Mouse (Mus musculus): Measurements from ENCODE around the gene Fbxo40. TPM values are rescaled to one million over a fixed set of nuclear protein-coding genes. Genes with fewer than 3 reads are reported as not detected.

The Fbxo40 gene
- polyA plus RNA-seq, 1 experiment from 2014 or later, result 0.03 TPM

- Histone ChIP-seq H3K9ac (ENCODE audit: low read depth, low read length) (no peak overlapping the region), H3K4me2 (replicated peaks; ENCODE audit: low read depth) (no peak overlapping the region), H3K27me3 (replicated peaks; ENCODE audit: control insufficient read depth, insufficient read depth, low read length) (no peaks in the 10 kb centered on the region), H3K4me3 (ENCODE audit: low read depth, low read length) (no peak overlapping the region), H3K36me3 (ENCODE audit: control insufficient read depth, insufficient read depth) (no peaks in the 10 kb centered on the region), H3K4me1 (replicated peaks; ENCODE audit: control insufficient read depth, insufficient read depth, low read length) (no peaks in the 10 kb centered on the region), H3K27ac (ENCODE audit: low read depth, low read length) (no peak overlapping the region), H3K9me3 (ENCODE audit: control insufficient read depth) (no peaks in the 10 kb centered on the region)
- WGBS, result 59% methylated on average over 4 of the region's 4 CpGs
- no peak for ATAC-seq
- TF ChIP-seq CTCF (IDR thresholded peaks at IDR 0.05; ENCODE audit: low read depth), result no peak
These were observed 39.2 kb downstream of the Fbxo40 start for GRCm38 (mm10) chr16:36951029-36951428.

DNA sequence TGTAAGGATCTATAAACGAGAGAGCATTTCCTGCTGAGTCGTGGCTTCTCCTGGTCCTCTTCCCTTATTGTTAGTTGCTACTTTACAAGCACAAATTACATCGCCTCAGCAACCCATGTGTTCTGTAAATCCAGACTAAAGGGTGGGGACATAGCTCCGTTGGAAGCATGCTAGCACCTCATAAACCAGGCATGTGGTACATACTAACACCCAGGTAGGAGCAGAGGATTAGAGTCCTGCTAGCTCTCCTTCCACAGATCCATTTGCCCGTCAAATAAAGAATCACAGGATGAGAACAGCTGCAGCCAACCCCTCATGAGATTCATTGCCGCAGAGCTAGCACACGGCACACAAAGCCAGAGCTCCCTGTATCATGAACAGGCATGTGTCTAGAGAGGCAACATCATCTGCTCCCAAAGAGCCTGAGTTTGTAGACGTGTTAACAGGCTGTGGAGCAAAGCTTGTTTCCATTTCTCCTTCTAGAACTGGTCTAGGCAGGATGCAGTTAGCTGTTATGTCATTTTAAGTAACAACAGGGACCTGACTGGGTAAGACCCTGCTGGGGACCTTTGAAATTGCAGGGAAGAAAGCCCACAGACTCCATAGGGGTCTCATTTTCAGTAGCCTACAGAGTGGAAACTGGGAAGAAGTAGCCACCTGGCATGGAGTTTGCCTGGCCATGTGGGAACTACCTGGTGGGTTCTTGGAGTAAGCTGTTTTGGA is 40.5 kb downstream of the Fbxo40 start:
- no peaks in the 10 kb centered on the region for H3K27me3 ChIP-seq (replicated peaks; ENCODE audit: control insufficient read depth, insufficient read depth, low read length)
- H3K9me3 ChIP-seq (ENCODE audit: control insufficient read depth), result no peaks in the 10 kb centered on the region
- WGBS, result 50% methylated on average over 8 of the region's 8 CpGs
- H3K27ac ChIP-seq (ENCODE audit: low read depth, low read length), result no peak overlapping the region
- H3K4me1 ChIP-seq (replicated peaks; ENCODE audit: control insufficient read depth, insufficient read depth, low read length), result no peaks in the 10 kb centered on the region
- no peak overlapping the region for H3K4me2 ChIP-seq (replicated peaks; ENCODE audit: low read depth)
- H3K9ac ChIP-seq (ENCODE audit: low read depth, low read length), result no peak overlapping the region
- H3K4me3 ChIP-seq (ENCODE audit: low read depth, low read length), result no peak overlapping the region
- H3K36me3 ChIP-seq (ENCODE audit: control insufficient read depth, insufficient read depth), result no peaks in the 10 kb centered on the region
- no peak for ATAC-seq
- no peak for TF ChIP-seq CTCF (IDR thresholded peaks at IDR 0.05; ENCODE audit: low read depth)

DNA sequence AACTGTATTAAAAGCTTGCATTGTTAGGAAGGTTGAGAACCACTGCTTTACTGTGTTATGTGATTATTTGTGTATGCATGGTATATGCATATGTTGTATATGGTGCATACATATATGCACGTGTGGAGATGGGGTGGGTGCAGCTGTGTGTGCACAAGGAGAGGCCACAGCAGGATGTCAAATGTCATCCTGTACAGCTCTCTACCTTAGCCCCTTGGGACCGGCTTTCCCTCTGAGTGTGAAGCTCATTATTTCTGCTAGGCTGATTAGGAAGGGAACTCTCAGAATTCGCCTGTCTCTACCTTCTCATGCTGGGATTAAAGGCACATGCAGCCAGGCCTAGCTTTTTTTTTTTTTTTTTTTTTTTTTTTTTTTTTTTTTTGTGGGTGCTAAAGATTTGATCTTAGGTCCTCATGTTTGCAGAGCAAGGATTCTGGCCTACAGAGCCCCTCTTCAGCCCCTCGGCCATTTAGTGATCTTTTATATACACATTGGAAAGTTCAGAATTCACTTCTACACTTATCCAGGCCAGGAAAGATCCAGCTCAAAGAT is 42.5 kb downstream of the Fbxo40 start:
- H3K4me3 ChIP-seq (ENCODE audit: low read depth, low read length), result no peak overlapping the region
- no peak overlapping the region for H3K9ac ChIP-seq (ENCODE audit: low read depth, low read length)
- H3K9me3 ChIP-seq (ENCODE audit: control insufficient read depth), result no peaks in the 10 kb centered on the region
- H3K4me1 ChIP-seq (replicated peaks; ENCODE audit: control insufficient read depth, insufficient read depth, low read length), result no peaks in the 10 kb centered on the region
- no peak for ATAC-seq
- no peaks in the 10 kb centered on the region for H3K27me3 ChIP-seq (replicated peaks; ENCODE audit: control insufficient read depth, insufficient read depth, low read length)
- H3K27ac ChIP-seq (ENCODE audit: low read depth, low read length), result no peak overlapping the region
- H3K36me3 ChIP-seq (ENCODE audit: control insufficient read depth, insufficient read depth), result no peaks in the 10 kb centered on the region
- no peak overlapping the region for H3K4me2 ChIP-seq (replicated peaks; ENCODE audit: low read depth)
- TF ChIP-seq CTCF (IDR thresholded peaks at IDR 0.05; ENCODE audit: low read depth), result no peak
- WGBS, result 73% methylated on average over 4 of the region's 4 CpGs

- WGBS, result 82% methylated on average over 8 of the region's 8 CpGs
- H3K36me3 ChIP-seq (ENCODE audit: control insufficient read depth, insufficient read depth), result no peaks in the 10 kb centered on the region
- no peaks in the 10 kb centered on the region for H3K9me3 ChIP-seq (ENCODE audit: control insufficient read depth)
- no peak overlapping the region for H3K4me2 ChIP-seq (replicated peaks; ENCODE audit: low read depth)
- no peak overlapping the region for H3K27ac ChIP-seq (ENCODE audit: low read depth, low read length)
- no peak overlapping the region for H3K9ac ChIP-seq (ENCODE audit: low read depth, low read length)
- no peak overlapping the region for H3K4me3 ChIP-seq (ENCODE audit: low read depth, low read length)
- no peaks in the 10 kb centered on the region for H3K4me1 ChIP-seq (replicated peaks; ENCODE audit: control insufficient read depth, insufficient read depth, low read length)
- no peak for TF ChIP-seq CTCF (IDR thresholded peaks at IDR 0.05; ENCODE audit: low read depth)
- H3K27me3 ChIP-seq (replicated peaks; ENCODE audit: control insufficient read depth, insufficient read depth, low read length), result no peaks in the 10 kb centered on the region
- no peak for ATAC-seq
These were observed 43.7 kb downstream of the Fbxo40 start for GRCm38 (mm10) chr16:36946459-36947159.

DNA sequence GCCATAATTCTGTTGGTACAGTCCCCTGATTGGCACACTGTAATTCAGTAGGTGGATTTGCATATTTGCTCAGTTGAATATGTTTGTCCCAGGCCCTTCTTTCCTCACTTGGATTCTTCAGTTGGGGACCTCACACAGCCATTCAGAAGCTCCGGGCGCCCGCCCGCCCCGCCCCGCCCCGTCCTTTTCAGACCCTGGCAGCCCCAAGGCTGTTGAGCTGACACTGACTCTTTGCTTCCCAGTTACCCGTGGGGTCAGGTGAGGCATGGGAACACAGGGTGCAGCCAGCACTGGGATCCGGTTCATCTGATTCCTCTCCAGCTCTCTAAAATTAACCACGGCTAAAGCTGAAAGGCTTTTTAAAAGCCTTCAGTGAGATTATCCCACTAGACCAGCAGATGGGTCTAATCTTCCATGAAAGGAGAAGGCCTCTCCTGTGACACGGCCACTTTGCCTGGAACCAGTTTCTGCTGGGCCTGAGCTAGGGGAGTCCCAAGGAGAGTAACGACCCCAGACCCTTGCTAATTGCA is 45.3 kb downstream of the Fbxo40 start:
- no peak; the same call in 1 of the 2 replicates for ATAC-seq
- no peaks in the 10 kb centered on the region for H3K36me3 ChIP-seq (ENCODE audit: control insufficient read depth, insufficient read depth)
- no peak overlapping the region for H3K27ac ChIP-seq (ENCODE audit: low read depth, low read length)
- WGBS, result 63% methylated on average over 12 of the region's 12 CpGs
- no peak overlapping the region for H3K4me3 ChIP-seq (ENCODE audit: low read depth, low read length)
- no peaks in the 10 kb centered on the region for H3K27me3 ChIP-seq (replicated peaks; ENCODE audit: control insufficient read depth, insufficient read depth, low read length)
- TF ChIP-seq CTCF (IDR thresholded peaks at IDR 0.05; ENCODE audit: low read depth), result no peak
- H3K4me1 ChIP-seq (replicated peaks; ENCODE audit: control insufficient read depth, insufficient read depth, low read length), result no peaks in the 10 kb centered on the region
- H3K9ac ChIP-seq (ENCODE audit: low read depth, low read length), result no peak overlapping the region
- no peaks in the 10 kb centered on the region for H3K9me3 ChIP-seq (ENCODE audit: control insufficient read depth)
- no peak overlapping the region for H3K4me2 ChIP-seq (replicated peaks; ENCODE audit: low read depth)

GRCm38 (mm10) chr16:36943591-36943990 is 46.7 kb downstream of the Fbxo40 start:
- H3K27ac ChIP-seq (ENCODE audit: low read depth, low read length), result no peak overlapping the region
- WGBS, result 79% methylated on average over 3 of the region's 3 CpGs
- no peak overlapping the region for H3K9ac ChIP-seq (ENCODE audit: low read depth, low read length)
- TF ChIP-seq CTCF (IDR thresholded peaks at IDR 0.05; ENCODE audit: low read depth), result no peak
- no peaks in the 10 kb centered on the region for H3K4me1 ChIP-seq (replicated peaks; ENCODE audit: control insufficient read depth, insufficient read depth, low read length)
- no peaks in the 10 kb centered on the region for H3K36me3 ChIP-seq (ENCODE audit: control insufficient read depth, insufficient read depth)
- no peaks in the 10 kb centered on the region for H3K9me3 ChIP-seq (ENCODE audit: control insufficient read depth)
- no peak overlapping the region for H3K4me3 ChIP-seq (ENCODE audit: low read depth, low read length)
- no peak for ATAC-seq
- H3K4me2 ChIP-seq (replicated peaks; ENCODE audit: low read depth), result no peak overlapping the region
- no peaks in the 10 kb centered on the region for H3K27me3 ChIP-seq (replicated peaks; ENCODE audit: control insufficient read depth, insufficient read depth, low read length)
